Mouse (Mus musculus): ENCODE results near the gene Psmd9. TPM values are rescaled to one million over a fixed set of nuclear protein-coding genes. Genes with fewer than 3 reads are reported as not detected.

The Psmd9 gene
- total and polyA plus RNA-seq, 2 experiments from 2014 or later: 37.4 to 79.4 TPM

GRCm38 (mm10) chr5:123227762-123228523 is 58.7 kb downstream of the Psmd9 start:
- Histone ChIP-seq H3K9ac (peak overlapping the region; percentile 83), H3K9me3 (ENCODE audit: low read length) (no peaks in the 10 kb centered on the region), H3K27ac (ENCODE audit: low read depth, low read length) (peak overlapping the region; percentile 29; the same call in 1 of the 2 replicates), H3K4me3 (ENCODE audit: low read depth, low read length) (peak overlapping the region; percentile 98), H3K4me1 (ENCODE audit: insufficient read depth) (0 out of 2 replicates have a peak, but pooled peaks cover 8% of the 10 kb centered on the region), H3K36me3 (ENCODE audit: insufficient read depth) (no peaks in the 10 kb centered on the region), H3K4me2 (ENCODE audit: low read depth) (peak overlapping the region; percentile 55), H3K27me3 (ENCODE audit: insufficient read depth, low read length) (no peaks in the 10 kb centered on the region)
- DNase-seq (peak; percentile 95), ATAC-seq (peak; percentile 94)
- TF ChIP-seq CTCF (IDR thresholded peaks at IDR 0.05; ENCODE audit: low read depth): no peak
- WGBS: 2% methylated on average over 42 of the region's 42 CpGs

GRCm38 (mm10) chr5:123228524-123228922 is 59.3 kb downstream of the Psmd9 start:
- H3K4me3 ChIP-seq (ENCODE audit: low read depth, low read length): peak overlapping the region; percentile 98
- H3K27me3 ChIP-seq (ENCODE audit: insufficient read depth, low read length): no peaks in the 10 kb centered on the region
- DNase-seq (no peak), ATAC-seq (no peak; the same call in 1 of the 2 replicates)
- H3K9me3 ChIP-seq (ENCODE audit: low read length): no peaks in the 10 kb centered on the region
- no peak for TF ChIP-seq CTCF (IDR thresholded peaks at IDR 0.05; ENCODE audit: low read depth)
- H3K9ac ChIP-seq: peak overlapping the region; percentile 83
- no peaks in the 10 kb centered on the region for H3K36me3 ChIP-seq (ENCODE audit: insufficient read depth)
- H3K4me1 ChIP-seq (ENCODE audit: insufficient read depth): 0 out of 2 replicates have a peak, but pooled peaks cover 8% of the 10 kb centered on the region
- WGBS: 3% methylated on average over 15 of the region's 15 CpGs
- H3K4me2 ChIP-seq (ENCODE audit: low read depth): peak overlapping the region; percentile 55
- 0 out of 2 replicates have a peak overlapping the region, but pooled peaks have one; percentile 29 for H3K27ac ChIP-seq (ENCODE audit: low read depth, low read length)

- TF ChIP-seq CTCF (IDR thresholded peaks at IDR 0.05; ENCODE audit: low read depth): no peak
- no peaks in the 10 kb centered on the region for H3K27me3 ChIP-seq (ENCODE audit: insufficient read depth, low read length)
- 0 out of 2 replicates have a peak overlapping the region, but pooled peaks have one; percentile 55 for H3K4me2 ChIP-seq (ENCODE audit: low read depth)
- H3K4me1 ChIP-seq (ENCODE audit: insufficient read depth): 0 out of 2 replicates have a peak, but pooled peaks cover 8% of the 10 kb centered on the region
- no peak overlapping the region for H3K27ac ChIP-seq (ENCODE audit: low read depth, low read length)
- H3K9me3 ChIP-seq (ENCODE audit: low read length): no peaks in the 10 kb centered on the region
- ATAC-seq: no peak
- no peak overlapping the region for H3K9ac ChIP-seq
- 89% methylated on average over 6 of the region's 6 CpGs for WGBS
- no peaks in the 10 kb centered on the region for H3K36me3 ChIP-seq (ENCODE audit: insufficient read depth)
- no peak for DNase-seq
- no peak overlapping the region for H3K4me3 ChIP-seq (ENCODE audit: low read depth, low read length)
Observed at GRCm38 (mm10) chr5:123229296-123229695, 60.1 kb downstream of the Psmd9 start.

GRCm38 (mm10) chr5:123232180-123232579 is 63.0 kb downstream of the Psmd9 start:
- Histone ChIP-seq H3K36me3 (ENCODE audit: insufficient read depth) (peaks cover 11% of the 10 kb centered on the region), H3K9me3 (ENCODE audit: low read length) (no peaks in the 10 kb centered on the region), H3K4me3 (ENCODE audit: low read depth, low read length) (no peak overlapping the region), H3K27ac (ENCODE audit: low read depth, low read length) (no peak overlapping the region), H3K9ac (no peak overlapping the region), H3K4me2 (ENCODE audit: low read depth) (no peak overlapping the region), H3K4me1 (ENCODE audit: insufficient read depth) (0 out of 2 replicates have a peak, but pooled peaks cover 8% of the 10 kb centered on the region), H3K27me3 (ENCODE audit: insufficient read depth, low read length) (no peaks in the 10 kb centered on the region)
- DNase-seq (no peak), ATAC-seq (no peak)
- 92% methylated on average over 2 of the region's 2 CpGs for WGBS
- TF ChIP-seq CTCF (IDR thresholded peaks at IDR 0.05; ENCODE audit: low read depth): no peak

- Histone ChIP-seq H3K36me3 (ENCODE audit: insufficient read depth) (peaks cover 30% of the 10 kb centered on the region), H3K4me3 (ENCODE audit: low read depth, low read length) (no peak overlapping the region), H3K27ac (ENCODE audit: low read depth, low read length) (0 out of 2 replicates have a peak overlapping the region, but pooled peaks have one; percentile 40), H3K4me1 (ENCODE audit: insufficient read depth) (no peaks in the 10 kb centered on the region), H3K9me3 (ENCODE audit: low read length) (no peaks in the 10 kb centered on the region), H3K27me3 (ENCODE audit: insufficient read depth, low read length) (no peaks in the 10 kb centered on the region), H3K9ac (no peak overlapping the region), H3K4me2 (ENCODE audit: low read depth) (no peak overlapping the region)
- peak; percentile 55 for DNase-seq
- 15% methylated on average over 2 of the region's 2 CpGs for WGBS
- ATAC-seq: peak; percentile 42
- TF ChIP-seq CTCF (IDR thresholded peaks at IDR 0.05; ENCODE audit: low read depth): peak; percentile 55
Observed at GRCm38 (mm10) chr5:123235731-123236130, 66.5 kb downstream of the Psmd9 start.

GRCm38 (mm10) chr5:123236426-123236825 is 67.2 kb downstream of the Psmd9 start:
- Histone ChIP-seq H3K4me3 (ENCODE audit: low read depth, low read length) (no peak overlapping the region), H3K9ac (no peak overlapping the region), H3K4me2 (ENCODE audit: low read depth) (no peak overlapping the region), H3K27me3 (ENCODE audit: insufficient read depth, low read length) (no peaks in the 10 kb centered on the region), H3K36me3 (ENCODE audit: insufficient read depth) (peaks cover 35% of the 10 kb centered on the region), H3K9me3 (ENCODE audit: low read length) (no peaks in the 10 kb centered on the region), H3K4me1 (ENCODE audit: insufficient read depth) (no peaks in the 10 kb centered on the region), H3K27ac (ENCODE audit: low read depth, low read length) (no peak overlapping the region)
- ATAC-seq: peak; percentile 36; the same call in 1 of the 2 replicates
- WGBS: 85% methylated on average over 9 of the region's 9 CpGs
- TF ChIP-seq CTCF (IDR thresholded peaks at IDR 0.05; ENCODE audit: low read depth): no peak
- DNase-seq: no peak

- 92% methylated on average over 11 of the region's 11 CpGs for WGBS
- no peak overlapping the region for H3K27ac ChIP-seq (ENCODE audit: low read depth, low read length)
- no peaks in the 10 kb centered on the region for H3K27me3 ChIP-seq (ENCODE audit: insufficient read depth, low read length)
- no peaks in the 10 kb centered on the region for H3K9me3 ChIP-seq (ENCODE audit: low read length)
- DNase-seq (no peak), ATAC-seq (no peak)
- no peak overlapping the region for H3K4me2 ChIP-seq (ENCODE audit: low read depth)
- no peak overlapping the region for H3K4me3 ChIP-seq (ENCODE audit: low read depth, low read length)
- TF ChIP-seq CTCF (IDR thresholded peaks at IDR 0.05; ENCODE audit: low read depth): no peak
- no peak overlapping the region for H3K9ac ChIP-seq
- H3K36me3 ChIP-seq (ENCODE audit: insufficient read depth): peaks cover 59% of the 10 kb centered on the region
- H3K4me1 ChIP-seq (ENCODE audit: insufficient read depth): no peaks in the 10 kb centered on the region
Observed at GRCm38 (mm10) chr5:123239501-123239900, 70.3 kb downstream of the Psmd9 start.
